Mouse (Mus musculus): ENCODE measurements at regions not wholly inside any gene's neighbourhood (a gene's known extent, or its start where the extent isn't known, plus 50 kb on each side); places are given as distances from the start of the nearest gene placed in this dataset.

- peak; percentile 68 for DNase-seq (ENCODE audit: low read depth, low spot score)
Measured at GRCm38 (mm10) chr11:19823461-19823895, 100.7 kb upstream of the Spred2 start.

- no peak for DNase-seq (ENCODE audit: low read depth, low spot score)
Measured at GRCm38 (mm10) chr11:19826481-19827185, 97.5 kb upstream of the Spred2 start.

GRCm38 (mm10) chr11:19827996-19828395, 96.2 kb upstream of the Spred2 start:
- no peak for DNase-seq (ENCODE audit: low read depth, low spot score)

GRCm38 (mm10) chr11:19828959-19829401, 95.2 kb upstream of the Spred2 start:
- no peak for DNase-seq (ENCODE audit: low read depth, low spot score)

- DNase-seq (ENCODE audit: low read depth, low spot score): no peak
Measured at GRCm38 (mm10) chr11:19829564-19830279, 94.5 kb upstream of the Spred2 start.

GRCm38 (mm10) chr11:19830280-19831062, 93.7 kb upstream of the Spred2 start:
- peak; percentile 73 for DNase-seq (ENCODE audit: low read depth, low spot score)

GRCm38 (mm10) chr11:19834561-19834960, 89.6 kb upstream of the Spred2 start:
- DNase-seq (ENCODE audit: low read depth, low spot score): no peak

- DNase-seq (ENCODE audit: low read depth, low spot score): no peak
Measured at GRCm38 (mm10) chr11:19835221-19835745, 88.9 kb upstream of the Spred2 start.

GRCm38 (mm10) chr11:19838932-19839331, 85.2 kb upstream of the Spred2 start:
- no peak for DNase-seq (ENCODE audit: low read depth, low spot score)

- no peak for DNase-seq (ENCODE audit: low read depth, low spot score)
Measured at GRCm38 (mm10) chr11:19843084-19843483, 81.1 kb upstream of the Spred2 start.

GRCm38 (mm10) chr11:19847910-19848309, 76.3 kb upstream of the Spred2 start:
- no peak for DNase-seq (ENCODE audit: low read depth, low spot score)

- DNase-seq (ENCODE audit: low read depth, low spot score): no peak
Measured at GRCm38 (mm10) chr11:19848412-19848811, 75.8 kb upstream of the Spred2 start.

- DNase-seq (ENCODE audit: low read depth, low spot score): no peak
Measured at GRCm38 (mm10) chr11:19849347-19849811, 74.8 kb upstream of the Spred2 start.

- DNase-seq (ENCODE audit: low read depth, low spot score): no peak
Measured at GRCm38 (mm10) chr11:19849844-19850420, 74.2 kb upstream of the Spred2 start.

GRCm38 (mm10) chr11:19851022-19851615, 73.1 kb upstream of the Spred2 start:
- DNase-seq (ENCODE audit: low read depth, low spot score): no peak

- DNase-seq (ENCODE audit: low read depth, low spot score): no peak
Measured at GRCm38 (mm10) chr11:19861596-19861995, 62.6 kb upstream of the Spred2 start.

- no peak for DNase-seq (ENCODE audit: low read depth, low spot score)
Measured at GRCm38 (mm10) chr11:19863327-19863726, 60.8 kb upstream of the Spred2 start.

- no peak for DNase-seq (ENCODE audit: low read depth, low spot score)
Measured at GRCm38 (mm10) chr11:19866262-19866661, 57.9 kb upstream of the Spred2 start.

GRCm38 (mm10) chr11:19869671-19870070, 54.5 kb upstream of the Spred2 start:
- DNase-seq (ENCODE audit: low read depth, low spot score): no peak

GRCm38 (mm10) chr11:19870136-19870535, 54.0 kb upstream of the Spred2 start:
- no peak for DNase-seq (ENCODE audit: low read depth, low spot score)

GRCm38 (mm10) chr11:19873796-19874195, 50.4 kb upstream of the Spred2 start:
- DNase-seq (ENCODE audit: low read depth, low spot score): no peak
